ENCODE assay signal across 7 mouse cellular contexts in genomic region chr16:89960904-89961303, GRCm38 (mm10).
A peak's percentile ranks its signal among the peaks of the same experiment; 100 is the strongest.
DNase-seq lines count a peak whose midpoint lies in the region; ATAC-seq lines count a peak whose summit lies in the region.

No protein-coding gene starts in this region.

- no peaks in the 10 kb centered on the region; the same call in 1 of the 2 replicates for H3K9me3 ChIP-seq in liver, embryonic 11.5 days (ENCODE audit: control insufficient read depth, low read length)
- no peaks in the 10 kb centered on the region for H3K9me3 ChIP-seq in forebrain, embryonic 13.5 days (replicated peaks)
- no peaks in the 10 kb centered on the region for H3K9me3 ChIP-seq in limb, embryonic 10.5 days (replicated peaks)
- no peaks in the 10 kb centered on the region for H3K9me3 ChIP-seq in neural tube, embryonic 15.5 days (replicated peaks)

- H3K27ac ChIP-seq in liver, embryonic 11.5 days (ENCODE audit: low read depth, low read length) = no peak overlapping the region
- H3K27ac ChIP-seq in forebrain, embryonic 13.5 days = no peak overlapping the region
- peak overlapping the region; percentile 72 for H3K27ac ChIP-seq in limb, embryonic 10.5 days
- H3K27ac ChIP-seq in neural tube, embryonic 15.5 days (replicated peaks) = no peak overlapping the region

- no peak overlapping the region for H3K9ac ChIP-seq in liver, embryonic 11.5 days (ENCODE audit: low read depth, low read length)
- H3K9ac ChIP-seq in forebrain, embryonic 13.5 days = no peak overlapping the region
- no peak overlapping the region for H3K9ac ChIP-seq in neural tube, embryonic 15.5 days (replicated peaks)

- peak overlapping the region; percentile 42; the same call in 1 of the 2 replicates for H3K4me3 ChIP-seq in liver, embryonic 11.5 days (ENCODE audit: low read depth, low read length)
- H3K4me3 ChIP-seq in forebrain, embryonic 13.5 days = peak overlapping the region; percentile 41
- H3K4me3 ChIP-seq in limb, embryonic 10.5 days = peak overlapping the region; percentile 54
- H3K4me3 ChIP-seq in neural tube, embryonic 15.5 days (replicated peaks) = peak overlapping the region; percentile 40

- peaks cover 22% of the 10 kb centered on the region for H3K27me3 ChIP-seq in liver, embryonic 11.5 days (replicated peaks; ENCODE audit: control insufficient read depth, insufficient read depth, low read length)
- H3K27me3 ChIP-seq in forebrain, embryonic 13.5 days = no peaks in the 10 kb centered on the region
- H3K27me3 ChIP-seq in limb, embryonic 10.5 days (ENCODE audit: low read depth, poor library complexity, severe bottlenecking) = no peaks in the 10 kb centered on the region
- H3K27me3 ChIP-seq in neural tube, embryonic 15.5 days (replicated peaks) = peaks cover 3% of the 10 kb centered on the region; the same call in 1 of the 2 replicates

- 0 out of 2 replicates have a peak, but pooled peaks cover 10% of the 10 kb centered on the region for H3K4me1 ChIP-seq in liver, embryonic 11.5 days (replicated peaks; ENCODE audit: control insufficient read depth, insufficient read depth, low read length)
- H3K4me1 ChIP-seq in forebrain, embryonic 13.5 days = peaks cover 26% of the 10 kb centered on the region
- peaks cover 45% of the 10 kb centered on the region for H3K4me1 ChIP-seq in limb, embryonic 10.5 days
- H3K4me1 ChIP-seq in neural tube, embryonic 15.5 days = peaks cover 30% of the 10 kb centered on the region

- H3K4me2 ChIP-seq in liver, embryonic 11.5 days = peak overlapping the region; percentile 80
- H3K4me2 ChIP-seq in forebrain, embryonic 13.5 days = peak overlapping the region; percentile 85
- H3K4me2 ChIP-seq in neural tube, embryonic 15.5 days = peak overlapping the region; percentile 79

- H3K36me3 ChIP-seq in liver, embryonic 11.5 days (ENCODE audit: control insufficient read depth, insufficient read depth, low read length) = 0 out of 2 replicates have a peak, but pooled peaks cover 2% of the 10 kb centered on the region
- H3K36me3 ChIP-seq in forebrain, embryonic 13.5 days (ENCODE audit: poor library complexity, severe bottlenecking) = no peaks in the 10 kb centered on the region; the same call in 1 of the 2 replicates
- H3K36me3 ChIP-seq in limb, embryonic 10.5 days = peaks cover 12% of the 10 kb centered on the region
- no peaks in the 10 kb centered on the region for H3K36me3 ChIP-seq in neural tube, embryonic 15.5 days

- DNase-seq in liver, embryonic 11.5 days (ENCODE audit: low spot score) = no peak
- DNase-seq in liver = no peak
- DNase-seq in limb, embryonic 10.5 days (ENCODE audit: low spot score) = no peak
- no peak for DNase-seq in thymus, adult 18-20 months
- DNase-seq in adrenal gland, adult 8-10 months = no peak

- WGBS in liver, embryonic 11.5 days = 32% methylated on average over 6 of the region's 8 CpGs
- WGBS in forebrain, embryonic 13.5 days = 23% methylated on average over 6 of the region's 8 CpGs
- WGBS in limb, embryonic 10.5 days = 23% methylated on average over 6 of the region's 8 CpGs
- 27% methylated on average over 6 of the region's 8 CpGs for WGBS in neural tube, embryonic 15.5 days

- ATAC-seq in liver, embryonic 11.5 days (replicated peaks; ENCODE audit: low FRiP score) = no peak
- no peak for ATAC-seq in forebrain, embryonic 13.5 days
- ATAC-seq in neural tube, embryonic 15.5 days (ENCODE audit: low FRiP score) = no peak
